Mouse (Mus musculus): ENCODE data around the gene Tmcc2.
A peak's percentile ranks its signal among the peaks of the same experiment; 100 is the strongest.

DNA sequence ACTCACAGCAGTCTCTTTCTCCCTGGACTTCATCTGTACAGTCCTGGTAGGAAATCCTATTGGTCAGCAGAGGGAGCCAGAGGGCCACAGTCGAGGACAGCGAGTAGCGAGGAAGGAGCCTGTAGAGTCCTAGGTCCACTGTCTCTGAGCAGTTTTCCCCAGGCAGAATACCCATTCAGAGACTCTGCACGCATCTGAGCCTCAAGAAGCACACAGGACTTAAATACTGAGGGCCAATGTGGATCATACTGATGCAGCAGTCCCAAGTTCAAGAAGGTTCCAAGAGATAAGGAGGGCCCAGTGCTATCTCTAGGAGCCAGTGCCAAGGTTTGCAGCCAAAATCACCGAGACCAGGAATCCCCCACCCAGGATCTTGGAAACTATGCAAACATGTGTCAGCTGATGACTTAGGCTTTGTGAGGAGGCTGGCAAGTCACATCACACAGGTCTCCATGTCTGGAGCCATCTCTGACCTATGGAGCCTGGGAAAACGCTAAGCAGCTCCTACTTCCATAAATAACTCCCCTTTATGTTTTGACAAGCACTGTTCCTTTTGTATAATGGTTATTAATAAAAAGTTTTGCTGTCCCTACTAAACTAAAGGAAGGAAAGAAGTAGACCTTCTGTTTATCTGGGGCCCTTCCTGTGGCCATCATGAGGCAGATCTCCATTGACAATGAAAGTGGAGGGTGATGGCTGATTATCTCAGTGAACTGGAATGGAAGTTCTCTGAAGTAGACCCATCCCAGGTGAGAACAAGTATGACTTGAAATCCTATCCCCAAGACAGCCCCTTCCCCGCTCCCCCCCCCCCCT, 23.2 kb downstream of the Tmcc2 start:
- TF ChIP-seq CTCF (IDR thresholded peaks at IDR 0.05) (peak; percentile 98), EP300 (IDR thresholded peaks at IDR 0.05) (peak; percentile 85)

All from lung, postnatal 0 days (tissue).